Mouse (Mus musculus) kidney, embryonic 14.5 days (tissue): ENCODE data around the gene Il17f. TPM values are rescaled to one million over a fixed set of nuclear protein-coding genes. Genes with fewer than 3 reads are reported as not detected.

ENCODE experiments used
- ATAC-seq: fragments of 200-750 bp; cut with Nextera tagmentation; 2 replicates; pipeline ENCODE4 v1.8.0; 2017; ENCODE audit warnings: moderate number of reproducible peaks, mild to moderate bottlenecking, moderate TSS enrichment, moderate library complexity; ENCODE audit not compliant: low FRiP score, low TSS enrichment
- H3K27ac ChIP-seq: fragments of 300-500 bp; sonication (generic); 2 replicates; pipeline ENCODE4 v1.5.1; 2014; ENCODE audit warnings: low read depth, mild to moderate bottlenecking, low read length, moderate library complexity, mixed read lengths
- H3K27me3 ChIP-seq: fragments of 300-500 bp; sonication (generic); 2 replicates; pipeline ENCODE4 v1.6.1; 2014; ENCODE audit warnings: mild to moderate bottlenecking, low read length; ENCODE audit not compliant: control insufficient read depth, insufficient read depth
- H3K36me3 ChIP-seq: fragments of 300-500 bp; sonication (generic); 2 replicates; pipeline ENCODE4 v1.6.1; 2014; ENCODE audit warnings: low read length, mixed read lengths; ENCODE audit not compliant: control insufficient read depth, insufficient read depth
- H3K4me1 ChIP-seq: fragments of 300-500 bp; sonication (generic); 2 replicates; pipeline ENCODE4 v1.6.1; 2014; ENCODE audit warnings: low read length, mixed read lengths; ENCODE audit not compliant: control insufficient read depth, insufficient read depth
- H3K4me2 ChIP-seq: fragments of 300-500 bp; sonication (generic); replicated peaks from 2 replicates; pipeline ENCODE4 v1.6.1; 2014; ENCODE audit warnings: low read depth, mild to moderate bottlenecking, low read length
- H3K4me3 ChIP-seq: fragments of 300-500 bp; sonication (generic); 2 replicates; pipeline ENCODE4 v1.5.1; 2014; ENCODE audit warnings: mild to moderate bottlenecking, low read length
- H3K9ac ChIP-seq: fragments of 300-500 bp; sonication (generic); 2 replicates; pipeline ENCODE4 v1.6.1; 2014; ENCODE audit warnings: low read depth, mild to moderate bottlenecking, low read length, moderate library complexity
- H3K9me3 ChIP-seq: fragments of 300-500 bp; sonication (generic); 2 replicates; pipeline ENCODE4 v1.6.1; 2016; ENCODE audit warnings: low read length; ENCODE audit not compliant: control insufficient read depth
- WGBS: fragments of 180-500 bp; shearing (Covaris S2); extraction: QIAGEN DNeasy Blood & Tissue Kit; methylation state at CpG from one replicate; pipeline ENCODE4 v1.1.7; 2014; 5-methylcytosine and 5-hydroxymethylcytosine counted together
- polyA plus RNA-seq: library from polyadenylated mRNA; unstranded; fragments of >200 nt; fragmentation: Nextera tagmentation; extraction: Ambion mirVana; gene quantifications from 2 replicates; pipeline ENCODE4 v1.2.1, GENCODE M21; 2014

Gene Il17f
- polyA plus RNA-seq, 1 experiment from 2014 or later, result not detected

DNA sequence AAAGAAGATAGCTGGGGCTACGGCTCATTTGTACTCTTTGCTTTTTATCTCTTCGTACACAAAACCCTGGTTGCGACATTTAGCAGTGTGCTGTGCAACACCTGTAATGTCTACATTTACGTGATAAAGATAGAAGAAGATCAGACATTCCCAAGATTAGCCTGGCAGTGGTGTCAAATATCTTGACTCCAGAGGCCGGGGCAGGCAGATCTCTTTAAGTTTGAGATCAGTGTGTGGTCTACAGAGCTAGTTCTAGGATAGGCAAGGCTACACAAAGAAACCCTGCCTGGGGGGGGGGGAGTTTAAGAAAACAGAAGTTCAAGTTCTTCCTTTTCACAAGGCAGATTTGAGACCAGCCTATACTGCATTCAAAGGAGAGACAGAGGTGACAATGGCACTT is 30.1 kb downstream of the Il17f start:
- WGBS, result 88% methylated on average over 5 of the region's 5 CpGs
- Histone ChIP-seq H3K36me3 (no peaks in the 10 kb centered on the region), H3K4me3 (no peak overlapping the region), H3K27ac (no peak overlapping the region), H3K9me3 (no peaks in the 10 kb centered on the region), H3K4me2 (no peak overlapping the region), H3K27me3 (no peaks in the 10 kb centered on the region), H3K9ac (no peak overlapping the region), H3K4me1 (no peaks in the 10 kb centered on the region)
- no peak for ATAC-seq

GRCm38 (mm10) chr1:20759799-20760198 is 30.6 kb downstream of the Il17f start:
- 84% methylated on average over 10 of the region's 10 CpGs for WGBS
- H3K4me3 ChIP-seq, result no peak overlapping the region
- no peaks in the 10 kb centered on the region for H3K9me3 ChIP-seq
- H3K27me3 ChIP-seq, result no peaks in the 10 kb centered on the region
- no peak overlapping the region for H3K4me2 ChIP-seq
- no peaks in the 10 kb centered on the region for H3K4me1 ChIP-seq
- H3K27ac ChIP-seq, result no peak overlapping the region
- no peak for ATAC-seq
- no peaks in the 10 kb centered on the region for H3K36me3 ChIP-seq
- no peak overlapping the region for H3K9ac ChIP-seq

DNA sequence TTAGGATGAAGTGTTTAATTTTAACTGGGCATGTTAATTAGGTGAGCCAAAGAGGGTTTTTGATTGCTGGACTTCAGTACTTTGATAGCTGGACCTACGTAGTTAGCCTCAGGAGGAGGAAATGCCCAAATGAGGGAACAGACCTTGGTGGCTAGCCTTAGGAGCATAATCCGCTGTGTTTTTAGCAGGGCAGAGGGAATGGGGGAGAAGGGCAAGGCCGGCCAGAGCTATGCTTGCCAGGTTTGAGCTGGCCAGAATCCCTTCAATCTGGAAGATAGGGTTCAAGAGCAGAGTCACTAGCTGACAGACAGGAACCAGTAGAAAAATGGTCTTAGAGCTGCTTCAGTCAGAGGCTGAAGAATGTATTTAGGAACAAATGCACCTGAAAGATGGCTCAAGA is 32.8 kb downstream of the Il17f start:
- Histone ChIP-seq H3K9ac (no peak overlapping the region), H3K4me2 (no peak overlapping the region), H3K9me3 (no peaks in the 10 kb centered on the region), H3K4me3 (no peak overlapping the region), H3K27me3 (no peaks in the 10 kb centered on the region), H3K4me1 (no peaks in the 10 kb centered on the region), H3K27ac (no peak overlapping the region), H3K36me3 (no peaks in the 10 kb centered on the region)
- no peak for ATAC-seq
- WGBS, result 82% methylated on average over 3 of the region's 3 CpGs

GRCm38 (mm10) chr1:20754439-20754838 is 36.0 kb downstream of the Il17f start:
- no peak for ATAC-seq
- Histone ChIP-seq H3K27me3 (no peaks in the 10 kb centered on the region), H3K27ac (no peak overlapping the region), H3K36me3 (no peaks in the 10 kb centered on the region), H3K4me2 (no peak overlapping the region), H3K9ac (no peak overlapping the region), H3K4me1 (no peaks in the 10 kb centered on the region), H3K4me3 (no peak overlapping the region), H3K9me3 (no peaks in the 10 kb centered on the region)
- WGBS, result 85% methylated on average over 10 of the region's 10 CpGs

GRCm38 (mm10) chr1:20740496-20740998 is 49.9 kb downstream of the Il17f start:
- WGBS, result 80% methylated on average over 3 of the region's 3 CpGs
- ATAC-seq, result no peak

GRCm38 (mm10) chr1:20738483-20738882 is 51.9 kb downstream of the Il17f start:
- no peak overlapping the region for H3K9ac ChIP-seq
- H3K27me3 ChIP-seq, result no peaks in the 10 kb centered on the region
- no peaks in the 10 kb centered on the region for H3K36me3 ChIP-seq
- H3K27ac ChIP-seq, result no peak overlapping the region
- H3K4me2 ChIP-seq, result no peak overlapping the region
- H3K4me3 ChIP-seq, result no peak overlapping the region
- ATAC-seq, result no peak
- H3K9me3 ChIP-seq, result no peaks in the 10 kb centered on the region
- WGBS, result 86% methylated on average over 2 of the region's 2 CpGs
- H3K4me1 ChIP-seq, result no peaks in the 10 kb centered on the region

More at GRCm38 (mm10) chr1:20740496-20740998, 49.9 kb downstream of the Il17f start:
- H3K4me2 ChIP-seq, result no peak overlapping the region
- no peaks in the 10 kb centered on the region for H3K9me3 ChIP-seq
- H3K4me3 ChIP-seq, result no peak overlapping the region
- no peaks in the 10 kb centered on the region for H3K4me1 ChIP-seq
- no peak overlapping the region for H3K9ac ChIP-seq
- no peaks in the 10 kb centered on the region for H3K27me3 ChIP-seq
- no peaks in the 10 kb centered on the region for H3K36me3 ChIP-seq
- no peak overlapping the region for H3K27ac ChIP-seq

- Histone ChIP-seq H3K4me3 (no peak overlapping the region), H3K27ac (no peak overlapping the region), H3K4me1 (no peaks in the 10 kb centered on the region), H3K9ac (no peak overlapping the region), H3K9me3 (no peaks in the 10 kb centered on the region), H3K27me3 (no peaks in the 10 kb centered on the region), H3K4me2 (no peak overlapping the region), H3K36me3 (no peaks in the 10 kb centered on the region)
- no peak for ATAC-seq
- 76% methylated on average over 4 of the region's 4 CpGs for WGBS
Measured at GRCm38 (mm10) chr1:20736572-20736971, 53.8 kb downstream of the Il17f start.

DNA sequence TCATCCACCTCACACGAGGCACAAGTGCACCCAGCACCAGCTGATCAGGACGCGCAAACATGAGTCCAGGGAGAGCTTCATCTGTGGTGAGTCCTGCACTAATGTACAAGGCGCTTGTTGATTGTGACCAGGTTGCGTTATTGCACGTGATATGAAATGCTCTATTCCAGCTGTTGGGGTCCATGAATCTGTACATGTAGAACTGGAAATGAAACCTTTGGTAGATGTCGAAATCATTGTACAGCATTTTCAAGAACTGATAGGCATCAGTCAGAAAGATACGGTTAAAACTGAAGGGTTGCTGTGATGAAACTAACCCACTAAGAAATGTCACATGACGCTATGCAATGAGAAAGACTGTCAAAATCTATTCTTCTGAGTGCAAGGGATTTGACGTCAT is 59.5 kb downstream of the Il17f start, which contains the start of gene Il17a:
Gene Il17a (plus strand): TSS at position 3 of the 400 bp plus-strand sequence.
- no peak within 1 kb of the TSS for H3K4me3 ChIP-seq
- no peaks in the 10 kb centered on the region for H3K9me3 ChIP-seq
- 93% methylated on average over 10 of the region's 10 CpGs for WGBS
- H3K27me3 ChIP-seq, result no peaks in the 10 kb centered on the region
- H3K4me2 ChIP-seq, result no peak within 1 kb of the TSS
- no peaks in the 10 kb centered on the region for H3K36me3 ChIP-seq
- H3K27ac ChIP-seq, result no peak within 1 kb of the TSS
- no peaks in the 10 kb centered on the region for H3K4me1 ChIP-seq
- no peak within 1 kb of the TSS for H3K9ac ChIP-seq
- ATAC-seq, result no peak
